Mouse (Mus musculus) neural tube, embryonic 15.5 days (tissue): ENCODE results near the gene Atpaf1. TPM values are rescaled to one million over a fixed set of nuclear protein-coding genes. Genes with fewer than 3 reads are reported as not detected.

Experiments used
- ATAC-seq: fragments of 200-750 bp; cut with Nextera tagmentation; 2 replicates; pipeline ENCODE4 v1.8.0; 2017; ENCODE audit warnings: mild to moderate bottlenecking, moderate TSS enrichment, moderate library complexity; ENCODE audit not compliant: low FRiP score
- H3K27ac ChIP-seq: fragments of 300-500 bp; sonication (generic); replicated peaks from 2 replicates; pipeline ENCODE4 v1.5.1; 2015; ENCODE audit warnings: mild to moderate bottlenecking, inconsistent platforms
- H3K27me3 ChIP-seq: fragments of 300-500 bp; sonication (generic); replicated peaks from 2 replicates; pipeline ENCODE4 v1.6.1; 2015; ENCODE audit warnings: inconsistent platforms
- H3K36me3 ChIP-seq: fragments of 300-500 bp; sonication (generic); 2 replicates; pipeline ENCODE4 v1.6.1; 2015; ENCODE audit warnings: inconsistent platforms
- H3K4me1 ChIP-seq: fragments of 300-500 bp; sonication (generic); 2 replicates; pipeline ENCODE4 v1.6.1; 2015; ENCODE audit warnings: inconsistent platforms
- H3K4me2 ChIP-seq: fragments of 300-500 bp; sonication (generic); 2 replicates; pipeline ENCODE4 v1.6.1; 2015; ENCODE audit warnings: inconsistent platforms, mild to moderate bottlenecking, moderate library complexity
- H3K4me3 ChIP-seq: fragments of 300-500 bp; sonication (generic); replicated peaks from 2 replicates; pipeline ENCODE4 v1.5.1; 2015; ENCODE audit warnings: mild to moderate bottlenecking, inconsistent platforms
- H3K9ac ChIP-seq: fragments of 300-500 bp; sonication (generic); replicated peaks from 2 replicates; pipeline ENCODE4 v1.6.1; 2015; ENCODE audit warnings: mild to moderate bottlenecking, inconsistent platforms
- H3K9me3 ChIP-seq: fragments of 300-500 bp; sonication (generic); replicated peaks from 2 replicates; pipeline ENCODE4 v1.6.1; 2016; ENCODE audit warnings: inconsistent platforms
- WGBS: fragments of 180-500 bp; shearing (Covaris S2); methylation state at CpG from one replicate; pipeline ENCODE4 v1.1.7; 2015; ENCODE audit warnings: mixed read lengths; 5-methylcytosine and 5-hydroxymethylcytosine counted together
- polyA plus RNA-seq: library from polyadenylated mRNA; unstranded; fragments of >200 nt; fragmentation: Nextera tagmentation; extraction: Ambion mirVana; gene quantifications from 2 replicates; pipeline ENCODE4 v1.2.1, GENCODE M21; 2015

Gene Atpaf1
- polyA plus RNA-seq: 42.0 and 50.9 TPM in 2 replicates

- WGBS: under 1% methylated on average over 68 of the region's 69 CpGs
- peak within 1 kb of the TSS; percentile 83 for H3K4me2 ChIP-seq
- H3K4me1 ChIP-seq: peaks cover 17% of the 10 kb centered on the region
- H3K27me3 ChIP-seq: no peaks in the 10 kb centered on the region
- peak within 1 kb of the TSS; percentile 81 for H3K27ac ChIP-seq
- peak; percentile 94 for ATAC-seq
- peak within 1 kb of the TSS; percentile 79 for H3K9ac ChIP-seq
- peak within 1 kb of the TSS; percentile 75 for H3K4me3 ChIP-seq
- H3K36me3 ChIP-seq: peaks cover 12% of the 10 kb centered on the region
- H3K9me3 ChIP-seq: no peaks in the 10 kb centered on the region
Measured at GRCm38 (mm10) chr4:115784769-115785510, at the start of gene Atpaf1. TSS of gene Atpaf1 (plus strand) at chr4:115784812.

- Histone ChIP-seq H3K27me3 (peaks cover 14% of the 10 kb centered on the region), H3K9me3 (no peaks in the 10 kb centered on the region), H3K36me3 (no peaks in the 10 kb centered on the region; the same call in 1 of the 2 replicates), H3K9ac (no peak overlapping the region), H3K4me2 (no peak overlapping the region), H3K4me1 (peaks cover 16% of the 10 kb centered on the region), H3K4me3 (no peak overlapping the region), H3K27ac (no peak overlapping the region)
- ATAC-seq: no peak
- WGBS: 68% methylated on average over 4 of the region's 4 CpGs
Measured at GRCm38 (mm10) chr4:115734867-115735266, 49.7 kb upstream of the Atpaf1 start.

- peaks cover 3% of the 10 kb centered on the region; the same call in 1 of the 2 replicates for H3K27me3 ChIP-seq
- H3K9me3 ChIP-seq: no peaks in the 10 kb centered on the region
- peaks cover 18% of the 10 kb centered on the region for H3K36me3 ChIP-seq
- H3K4me1 ChIP-seq: peaks cover 20% of the 10 kb centered on the region
- H3K27ac ChIP-seq: peak within 1 kb of the TSS; percentile 89
- ATAC-seq: peak; percentile 100
- peak within 1 kb of the TSS; percentile 94 for H3K4me3 ChIP-seq
- peak within 1 kb of the TSS; percentile 72 for H3K4me2 ChIP-seq
- under 1% methylated on average over 45 of the region's 45 CpGs for WGBS
- H3K9ac ChIP-seq: peak within 1 kb of the TSS; percentile 95
Measured at GRCm38 (mm10) chr4:115737551-115738041, 47.0 kb upstream of the Atpaf1 start, which contains the start of gene Efcab14. TSS of gene Efcab14 (plus strand) at chr4:115737744.

GRCm38 (mm10) chr4:115738481-115738985 lies 46.1 kb upstream of the Atpaf1 start:
- ATAC-seq: no peak

GRCm38 (mm10) chr4:115742658-115743057 lies 42.0 kb upstream of the Atpaf1 start:
- Histone ChIP-seq H3K9ac (no peak overlapping the region), H3K27me3 (no peaks in the 10 kb centered on the region), H3K4me2 (no peak overlapping the region), H3K9me3 (no peaks in the 10 kb centered on the region), H3K4me1 (peaks cover 22% of the 10 kb centered on the region), H3K36me3 (peaks cover 33% of the 10 kb centered on the region), H3K4me3 (no peak overlapping the region), H3K27ac (no peak overlapping the region)
- ATAC-seq: no peak

More at GRCm38 (mm10) chr4:115738481-115738985, 46.1 kb upstream of the Atpaf1 start:
- WGBS: 47% methylated on average over 13 of the region's 13 CpGs
- Histone ChIP-seq H3K27ac (no peak overlapping the region), H3K9me3 (no peaks in the 10 kb centered on the region), H3K4me3 (peak overlapping the region; percentile 94), H3K4me2 (peak overlapping the region; percentile 72), H3K36me3 (peaks cover 25% of the 10 kb centered on the region), H3K9ac (peak overlapping the region; percentile 95), H3K27me3 (peaks cover 3% of the 10 kb centered on the region; the same call in 1 of the 2 replicates), H3K4me1 (peaks cover 22% of the 10 kb centered on the region)

- Histone ChIP-seq H3K36me3 (peaks cover 35% of the 10 kb centered on the region), H3K9me3 (no peaks in the 10 kb centered on the region), H3K4me3 (no peak overlapping the region), H3K9ac (no peak overlapping the region), H3K4me2 (no peak overlapping the region), H3K4me1 (peaks cover 20% of the 10 kb centered on the region), H3K27me3 (no peaks in the 10 kb centered on the region), H3K27ac (no peak overlapping the region)
- ATAC-seq: no peak
- 89% methylated on average over 4 of the region's 4 CpGs for WGBS
Measured at GRCm38 (mm10) chr4:115743096-115743495, 41.5 kb upstream of the Atpaf1 start.

- no peaks in the 10 kb centered on the region for H3K27me3 ChIP-seq
- H3K9me3 ChIP-seq: no peaks in the 10 kb centered on the region
- H3K4me2 ChIP-seq: no peak overlapping the region
- no peak overlapping the region for H3K4me3 ChIP-seq
- H3K4me1 ChIP-seq: no peaks in the 10 kb centered on the region
- WGBS: 8% methylated on average over 1 of the region's 1 CpGs
- peaks cover 33% of the 10 kb centered on the region for H3K36me3 ChIP-seq
- ATAC-seq: no peak
- no peak overlapping the region for H3K9ac ChIP-seq
- H3K27ac ChIP-seq: no peak overlapping the region
Measured at GRCm38 (mm10) chr4:115748181-115748580, 36.4 kb upstream of the Atpaf1 start.

- no peak for ATAC-seq
- Histone ChIP-seq H3K27me3 (no peaks in the 10 kb centered on the region), H3K4me2 (no peak overlapping the region), H3K36me3 (peaks cover 43% of the 10 kb centered on the region), H3K9ac (no peak overlapping the region), H3K9me3 (no peaks in the 10 kb centered on the region), H3K4me1 (no peaks in the 10 kb centered on the region), H3K27ac (no peak overlapping the region), H3K4me3 (no peak overlapping the region)
- WGBS: 95% methylated on average over 1 of the region's 1 CpGs
Measured at GRCm38 (mm10) chr4:115749336-115749735, 35.3 kb upstream of the Atpaf1 start.

GRCm38 (mm10) chr4:115754101-115754500 lies 30.5 kb upstream of the Atpaf1 start:
- H3K36me3 ChIP-seq: peaks cover 40% of the 10 kb centered on the region
- WGBS: 93% methylated on average over 3 of the region's 3 CpGs

GRCm38 (mm10) chr4:115754851-115755250 lies 29.8 kb upstream of the Atpaf1 start:
- H3K9ac ChIP-seq: no peak overlapping the region

More at GRCm38 (mm10) chr4:115754101-115754500, 30.5 kb upstream of the Atpaf1 start:
- Histone ChIP-seq H3K4me3 (no peak overlapping the region), H3K9ac (no peak overlapping the region), H3K4me1 (no peaks in the 10 kb centered on the region), H3K4me2 (no peak overlapping the region), H3K27me3 (no peaks in the 10 kb centered on the region), H3K9me3 (no peaks in the 10 kb centered on the region), H3K27ac (no peak overlapping the region)
- ATAC-seq: no peak

GRCm38 (mm10) chr4:115761206-115761605 lies 23.4 kb upstream of the Atpaf1 start:
- no peaks in the 10 kb centered on the region for H3K4me1 ChIP-seq
- no peaks in the 10 kb centered on the region for H3K27me3 ChIP-seq
- no peak overlapping the region for H3K4me2 ChIP-seq
- H3K9ac ChIP-seq: no peak overlapping the region
- no peak overlapping the region for H3K4me3 ChIP-seq
- WGBS: 46% methylated on average over 3 of the region's 3 CpGs
- H3K27ac ChIP-seq: no peak overlapping the region
- H3K9me3 ChIP-seq: no peaks in the 10 kb centered on the region
- H3K36me3 ChIP-seq: peaks cover 45% of the 10 kb centered on the region
- ATAC-seq: no peak

More at GRCm38 (mm10) chr4:115754851-115755250, 29.8 kb upstream of the Atpaf1 start:
- Histone ChIP-seq H3K4me1 (no peaks in the 10 kb centered on the region), H3K27me3 (no peaks in the 10 kb centered on the region), H3K36me3 (peaks cover 38% of the 10 kb centered on the region), H3K4me3 (no peak overlapping the region), H3K27ac (no peak overlapping the region), H3K9me3 (no peaks in the 10 kb centered on the region), H3K4me2 (no peak overlapping the region)
- ATAC-seq: no peak
- WGBS: 100% methylated on average over 1 of the region's 1 CpGs

GRCm38 (mm10) chr4:115764581-115764980 lies 20.0 kb upstream of the Atpaf1 start:
- Histone ChIP-seq H3K4me1 (no peaks in the 10 kb centered on the region), H3K27me3 (no peaks in the 10 kb centered on the region), H3K4me3 (no peak overlapping the region), H3K9me3 (no peaks in the 10 kb centered on the region), H3K9ac (no peak overlapping the region), H3K4me2 (no peak overlapping the region), H3K27ac (no peak overlapping the region), H3K36me3 (peaks cover 52% of the 10 kb centered on the region)
- 78% methylated on average over 11 of the region's 11 CpGs for WGBS
- ATAC-seq: no peak
